Mouse (Mus musculus) stomach, embryonic 16.5 days (tissue): ENCODE measurements around the gene Sit1. TPM values are rescaled to one million over a fixed set of nuclear protein-coding genes. Genes with fewer than 3 reads are reported as not detected.

Experiments used
- ATAC-seq: fragments of 200-750 bp; cut with Nextera tagmentation; 2 replicates; pipeline ENCODE4 v1.8.0; 2017; ENCODE audit warnings: moderate number of reproducible peaks, moderate TSS enrichment; ENCODE audit not compliant: insufficient read depth, low FRiP score
- H3K27ac ChIP-seq: fragments of 300-500 bp; sonication (generic); 2 replicates; pipeline ENCODE4 v1.5.1; 2014; ENCODE audit warnings: low read length
- H3K27me3 ChIP-seq: fragments of 300-500 bp; sonication (generic); 2 replicates; pipeline ENCODE4 v1.6.1; 2014; ENCODE audit warnings: low read length, control low read depth, mixed read lengths; ENCODE audit not compliant: control insufficient read depth, insufficient read depth
- H3K36me3 ChIP-seq: fragments of 300-500 bp; sonication (generic); 2 replicates; pipeline ENCODE4 v1.6.1; 2014; ENCODE audit warnings: low read length; ENCODE audit not compliant: control insufficient read depth, insufficient read depth
- H3K4me1 ChIP-seq: fragments of 300-500 bp; sonication (generic); 2 replicates; pipeline ENCODE4 v1.6.1; 2014; ENCODE audit warnings: low read length, control low read depth, mixed read lengths; ENCODE audit not compliant: control insufficient read depth, insufficient read depth
- H3K4me2 ChIP-seq: fragments of 300-500 bp; sonication (generic); 2 replicates; pipeline ENCODE4 v1.6.1; 2014; ENCODE audit warnings: low read depth, low read length, mixed read lengths
- H3K4me3 ChIP-seq: fragments of 300-500 bp; sonication (generic); replicated peaks from 2 replicates; pipeline ENCODE4 v1.5.1; 2014; ENCODE audit warnings: mild to moderate bottlenecking, low read length
- H3K9ac ChIP-seq: fragments of 300-500 bp; sonication (generic); 2 replicates; pipeline ENCODE4 v1.6.1; 2014; ENCODE audit warnings: low read length
- H3K9me3 ChIP-seq: fragments of 300-500 bp; sonication (generic); replicated peaks from 2 replicates; pipeline ENCODE4 v1.6.1; 2016; ENCODE audit warnings: low read length, control low read depth; ENCODE audit not compliant: control insufficient read depth
- WGBS: fragments of 180-500 bp; shearing (Covaris S2); extraction: QIAGEN DNeasy Blood & Tissue Kit; methylation state at CpG from one replicate; pipeline ENCODE4 v1.1.7; 2014; 5-methylcytosine and 5-hydroxymethylcytosine counted together
- polyA plus RNA-seq: library from polyadenylated mRNA; unstranded; fragments of >200 nt; fragmentation: Nextera tagmentation; extraction: Ambion mirVana; gene quantifications from 2 replicates; pipeline ENCODE4 v1.2.1, GENCODE M21; 2015

Sit1 gene
- polyA plus RNA-seq, 1 experiment from 2014 or later, result not detected

GRCm38 (mm10) chr4:43478906-43479832, 4.4 kb downstream of the Sit1 start:
- H3K4me3 ChIP-seq, result no peak overlapping the region
- 43% methylated on average over 24 of the region's 24 CpGs for WGBS
- H3K36me3 ChIP-seq, result no peaks in the 10 kb centered on the region
- H3K27ac ChIP-seq, result no peak overlapping the region
- H3K27me3 ChIP-seq, result no peaks in the 10 kb centered on the region
- no peak overlapping the region for H3K9ac ChIP-seq
- no peak for ATAC-seq
- H3K4me1 ChIP-seq, result no peaks in the 10 kb centered on the region; the same call in 1 of the 2 replicates
- peak overlapping the region; percentile 40 for H3K4me2 ChIP-seq
- H3K9me3 ChIP-seq, result no peaks in the 10 kb centered on the region

- Histone ChIP-seq H3K27ac (peak overlapping the region; percentile 13; the same call in 1 of the 2 replicates), H3K4me1 (no peaks in the 10 kb centered on the region; the same call in 1 of the 2 replicates), H3K9me3 (no peaks in the 10 kb centered on the region), H3K36me3 (no peaks in the 10 kb centered on the region), H3K4me3 (peak overlapping the region; percentile 38), H3K4me2 (peak overlapping the region; percentile 55), H3K27me3 (no peaks in the 10 kb centered on the region), H3K9ac (peak overlapping the region; percentile 65)
- 44% methylated on average over 8 of the region's 8 CpGs for WGBS
- no peak for ATAC-seq
Observed at GRCm38 (mm10) chr4:43478534-43478858, 5.0 kb downstream of the Sit1 start.

- Histone ChIP-seq H3K27me3 (no peaks in the 10 kb centered on the region), H3K36me3 (no peaks in the 10 kb centered on the region), H3K4me3 (peak overlapping the region; percentile 38), H3K9ac (peak overlapping the region; percentile 65), H3K4me2 (peak overlapping the region; percentile 55), H3K4me1 (no peaks in the 10 kb centered on the region; the same call in 1 of the 2 replicates), H3K27ac (peak overlapping the region; percentile 13; the same call in 1 of the 2 replicates), H3K9me3 (no peaks in the 10 kb centered on the region)
- WGBS, result 11% methylated on average over 11 of the region's 11 CpGs
- peak; percentile 94 for ATAC-seq
Observed at GRCm38 (mm10) chr4:43477857-43478533, 5.5 kb downstream of the Sit1 start.

- no peak overlapping the region for H3K9ac ChIP-seq
- ATAC-seq, result no peak
- H3K27me3 ChIP-seq, result no peaks in the 10 kb centered on the region
- H3K27ac ChIP-seq, result no peak overlapping the region
- WGBS, result 79% methylated on average over 6 of the region's 6 CpGs
- H3K36me3 ChIP-seq, result no peaks in the 10 kb centered on the region
- H3K4me2 ChIP-seq, result no peak overlapping the region
- H3K4me1 ChIP-seq, result no peaks in the 10 kb centered on the region; the same call in 1 of the 2 replicates
- H3K4me3 ChIP-seq, result no peak overlapping the region
- H3K9me3 ChIP-seq, result no peaks in the 10 kb centered on the region
Observed at GRCm38 (mm10) chr4:43476604-43477003, 6.9 kb downstream of the Sit1 start.

GRCm38 (mm10) chr4:43473636-43474035, 9.9 kb downstream of the Sit1 start:
- no peaks in the 10 kb centered on the region; the same call in 1 of the 2 replicates for H3K4me1 ChIP-seq
- no peaks in the 10 kb centered on the region for H3K27me3 ChIP-seq
- 74% methylated on average over 1 of the region's 1 CpGs for WGBS
- no peaks in the 10 kb centered on the region for H3K9me3 ChIP-seq
- ATAC-seq, result no peak
- no peak overlapping the region for H3K27ac ChIP-seq
- no peak overlapping the region for H3K9ac ChIP-seq
- H3K4me3 ChIP-seq, result no peak overlapping the region
- H3K36me3 ChIP-seq, result no peaks in the 10 kb centered on the region
- H3K4me2 ChIP-seq, result no peak overlapping the region

- no peaks in the 10 kb centered on the region for H3K4me1 ChIP-seq
- H3K27me3 ChIP-seq, result no peaks in the 10 kb centered on the region
- whole genome bisulfite sequencing, result 86% methylated on average over 10 of the region's 10 CpGs
- no peak overlapping the region for H3K27ac ChIP-seq
- H3K4me2 ChIP-seq, result no peak overlapping the region
- no peaks in the 10 kb centered on the region for H3K36me3 ChIP-seq
- H3K9me3 ChIP-seq, result no peaks in the 10 kb centered on the region
- no peak overlapping the region for H3K9ac ChIP-seq
- no peak for ATAC-seq
- no peak overlapping the region for H3K4me3 ChIP-seq
Observed at GRCm38 (mm10) chr4:43470301-43470700, 13.2 kb downstream of the Sit1 start.

GRCm38 (mm10) chr4:43466872-43467271, 16.7 kb downstream of the Sit1 start:
- Histone ChIP-seq H3K4me1 (no peaks in the 10 kb centered on the region), H3K4me3 (no peak overlapping the region), H3K9ac (no peak overlapping the region), H3K27ac (no peak overlapping the region), H3K27me3 (no peaks in the 10 kb centered on the region), H3K36me3 (no peaks in the 10 kb centered on the region), H3K4me2 (no peak overlapping the region), H3K9me3 (no peaks in the 10 kb centered on the region)
- no peak for ATAC-seq
- 80% methylated on average over 7 of the region's 7 CpGs for WGBS

GRCm38 (mm10) chr4:43465935-43466334, 17.6 kb downstream of the Sit1 start:
- H3K4me1 ChIP-seq, result no peaks in the 10 kb centered on the region
- H3K36me3 ChIP-seq, result no peaks in the 10 kb centered on the region
- H3K27ac ChIP-seq, result no peak overlapping the region
- no peak overlapping the region for H3K9ac ChIP-seq
- WGBS, result 82% methylated on average over 6 of the region's 6 CpGs
- H3K4me3 ChIP-seq, result no peak overlapping the region
- ATAC-seq, result no peak
- no peaks in the 10 kb centered on the region for H3K9me3 ChIP-seq
- H3K27me3 ChIP-seq, result no peaks in the 10 kb centered on the region
- no peak overlapping the region for H3K4me2 ChIP-seq

- no peak for ATAC-seq
- H3K9me3 ChIP-seq, result no peaks in the 10 kb centered on the region
- no peak overlapping the region for H3K9ac ChIP-seq
- no peak overlapping the region for H3K4me3 ChIP-seq
- H3K4me2 ChIP-seq, result no peak overlapping the region
- no peaks in the 10 kb centered on the region for H3K4me1 ChIP-seq
- no peaks in the 10 kb centered on the region for H3K27me3 ChIP-seq
- WGBS, result 87% methylated on average over 5 of the region's 5 CpGs
- no peaks in the 10 kb centered on the region for H3K36me3 ChIP-seq
- H3K27ac ChIP-seq, result no peak overlapping the region
Observed at GRCm38 (mm10) chr4:43463102-43463501, 20.4 kb downstream of the Sit1 start.
